Mouse (Mus musculus) heart, embryonic 11.5 days (tissue): Measurements from ENCODE around the gene Maml1. TPM values are rescaled to one million over a fixed set of nuclear protein-coding genes. Genes with fewer than 3 reads are reported as not detected.

ENCODE experiments used
- ATAC-seq: fragments of 200-750 bp; cut with Nextera tagmentation; replicated peaks from 2 replicates; pipeline ENCODE4 v1.8.0; 2017; ENCODE audit warnings: moderate library complexity; ENCODE audit not compliant: insufficient number of reproducible peaks, low FRiP score, low TSS enrichment
- H3K27ac ChIP-seq: fragments of 300-500 bp; sonication (generic); 2 replicates; pipeline ENCODE4 v1.5.1; 2014; ENCODE audit warnings: mild to moderate bottlenecking, low read depth, low read length
- H3K27me3 ChIP-seq: fragments of 300-500 bp; sonication (generic); 2 replicates; pipeline ENCODE4 v1.6.1; 2014; ENCODE audit warnings: mild to moderate bottlenecking, low read length, mixed read lengths; ENCODE audit not compliant: control insufficient read depth, insufficient read depth
- H3K36me3 ChIP-seq: fragments of 300-500 bp; sonication (generic); 2 replicates; pipeline ENCODE4 v1.6.1; 2014; ENCODE audit warnings: mild to moderate bottlenecking, low read length, moderate library complexity, mixed read lengths; ENCODE audit not compliant: control insufficient read depth, insufficient read depth
- H3K4me1 ChIP-seq: fragments of 300-500 bp; sonication (generic); 2 replicates; pipeline ENCODE4 v1.6.1; 2014; ENCODE audit warnings: low read length; ENCODE audit not compliant: control insufficient read depth, insufficient read depth
- H3K4me2 ChIP-seq: fragments of 300-500 bp; sonication (generic); 2 replicates; pipeline ENCODE4 v1.6.1; 2014; ENCODE audit warnings: mild to moderate bottlenecking, moderate library complexity
- H3K4me3 ChIP-seq: fragments of 300-500 bp; sonication (generic); 2 replicates; pipeline ENCODE4 v1.5.1; 2014; ENCODE audit warnings: low read depth, low read length
- H3K9ac ChIP-seq: fragments of 300-500 bp; sonication (generic); 2 replicates; pipeline ENCODE4 v1.6.1; 2014; ENCODE audit warnings: mild to moderate bottlenecking, low read depth, low read length, moderate library complexity
- H3K9me3 ChIP-seq: fragments of 300-500 bp; sonication (generic); replicated peaks from 2 replicates; pipeline ENCODE4 v1.6.1; 2016; ENCODE audit warnings: low read length; ENCODE audit not compliant: control insufficient read depth
- WGBS: fragments of 180-500 bp; shearing (Covaris S2); extraction: QIAGEN DNeasy Blood & Tissue Kit; methylation state at CpG from one replicate; pipeline ENCODE4 v1.1.7; 2014; ENCODE audit not compliant: insufficient replicate concordance; 5-methylcytosine and 5-hydroxymethylcytosine counted together
- polyA plus RNA-seq: library from polyadenylated mRNA; unstranded; fragments of >200 nt; fragmentation: Nextera tagmentation; extraction: Ambion mirVana; gene quantifications from 2 replicates; pipeline ENCODE4 v1.2.1, GENCODE M21; 2014

Maml1 gene
- 5.5 and 5.9 TPM in 2 replicates for polyA plus RNA-seq

DNA sequence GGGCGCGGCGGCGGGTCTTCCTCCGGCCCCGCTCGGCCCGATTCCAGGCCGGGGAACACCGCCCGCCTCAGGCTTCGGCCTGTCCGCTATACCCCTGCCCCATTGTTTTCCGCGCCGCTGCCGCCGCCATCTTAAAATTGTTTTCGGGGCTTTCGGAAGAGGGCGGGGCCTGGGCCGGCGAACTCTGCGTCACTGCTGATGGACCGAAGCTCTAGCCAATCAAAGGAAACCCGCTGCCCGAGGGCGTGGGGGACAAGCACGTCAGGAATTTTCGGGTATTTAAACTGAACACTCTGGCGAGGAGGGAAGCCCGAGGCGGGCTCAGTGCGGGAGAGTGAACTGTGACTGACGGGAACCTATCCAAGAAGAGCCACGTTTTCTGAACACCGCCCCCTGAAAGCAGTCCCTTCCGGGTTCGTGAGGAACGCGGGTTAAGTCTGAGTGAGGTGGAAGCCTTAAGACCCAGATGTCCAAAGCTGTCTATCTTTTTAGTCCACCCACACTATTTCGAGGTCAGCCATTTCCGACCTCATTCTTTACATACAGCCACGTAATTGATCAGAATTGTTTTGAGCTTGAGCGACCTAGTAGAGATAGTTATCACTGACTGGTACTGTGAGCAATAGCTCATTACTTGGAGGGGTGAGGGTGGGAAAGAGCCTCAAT is at the start of gene Maml1:
TSS of gene Maml1 (minus strand) at position 122 of the 666 bp plus-strand sequence.
- Histone ChIP-seq H3K9ac (peak within 1 kb of the TSS; percentile 99), H3K27me3 (no peaks in the 10 kb centered on the region), H3K4me2 (peak within 1 kb of the TSS; percentile 73), H3K4me3 (peak within 1 kb of the TSS; percentile 95), H3K9me3 (no peaks in the 10 kb centered on the region), H3K27ac (peak within 1 kb of the TSS; percentile 99), H3K36me3 (peaks cover 19% of the 10 kb centered on the region), H3K4me1 (peaks cover 14% of the 10 kb centered on the region)
- WGBS, result under 1% methylated on average over 43 of the region's 45 CpGs
- peak; percentile 93 for ATAC-seq

DNA sequence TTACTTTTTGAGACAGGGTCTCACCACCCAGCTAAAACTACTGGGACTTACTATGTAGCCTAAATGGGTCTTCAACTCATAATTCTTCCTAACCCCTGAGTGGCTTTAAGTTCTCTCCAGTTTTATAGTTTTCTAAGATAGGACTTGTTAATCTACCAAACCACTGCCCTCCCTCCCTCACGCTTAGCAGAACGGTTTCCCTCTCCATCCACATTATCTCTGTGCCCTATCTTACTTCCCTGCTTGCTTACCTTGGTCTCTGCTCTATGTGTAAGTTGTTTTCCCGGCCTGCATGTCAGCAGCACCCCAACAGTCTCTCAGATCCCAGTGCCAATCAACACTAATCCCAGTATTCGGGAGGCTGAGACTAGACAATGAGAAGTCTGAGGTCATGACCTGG is 44.8 kb upstream of the Maml1 start:
- Histone ChIP-seq H3K9ac (no peak overlapping the region), H3K4me1 (no peaks in the 10 kb centered on the region), H3K36me3 (no peaks in the 10 kb centered on the region; the same call in 1 of the 2 replicates), H3K27me3 (no peaks in the 10 kb centered on the region), H3K27ac (no peak overlapping the region), H3K4me2 (no peak overlapping the region), H3K4me3 (no peak overlapping the region), H3K9me3 (no peaks in the 10 kb centered on the region)
- no peak for ATAC-seq
- 55% methylated on average over 4 of the region's 4 CpGs for WGBS

DNA sequence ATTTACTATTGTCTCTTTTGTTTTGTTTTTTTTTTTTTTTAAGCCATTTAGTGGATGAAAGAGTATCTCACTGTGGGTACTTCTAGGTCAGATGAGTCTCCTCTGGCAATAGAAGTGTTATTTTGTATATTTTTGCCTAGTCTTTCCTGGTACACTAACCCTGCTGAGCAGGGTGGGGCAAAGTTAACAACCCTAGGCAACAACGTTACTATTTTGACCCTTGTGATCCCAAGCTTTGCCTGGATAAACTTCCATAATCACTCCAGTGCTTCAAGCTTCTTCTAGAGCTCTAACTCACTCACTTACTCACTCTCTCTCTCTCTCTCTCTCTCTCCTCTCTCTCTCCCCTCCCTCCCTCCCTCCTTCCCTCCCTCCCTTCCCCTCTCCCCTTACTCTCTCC is 44.0 kb upstream of the Maml1 start:
- no peaks in the 10 kb centered on the region for H3K4me1 ChIP-seq
- H3K9me3 ChIP-seq, result no peaks in the 10 kb centered on the region
- no peak for ATAC-seq
- H3K36me3 ChIP-seq, result no peaks in the 10 kb centered on the region; the same call in 1 of the 2 replicates
- no peak overlapping the region for H3K4me3 ChIP-seq
- 55% methylated on average over 1 of the region's 1 CpGs for WGBS
- no peak overlapping the region for H3K9ac ChIP-seq
- no peak overlapping the region for H3K27ac ChIP-seq
- H3K27me3 ChIP-seq, result no peaks in the 10 kb centered on the region
- no peak overlapping the region for H3K4me2 ChIP-seq

DNA sequence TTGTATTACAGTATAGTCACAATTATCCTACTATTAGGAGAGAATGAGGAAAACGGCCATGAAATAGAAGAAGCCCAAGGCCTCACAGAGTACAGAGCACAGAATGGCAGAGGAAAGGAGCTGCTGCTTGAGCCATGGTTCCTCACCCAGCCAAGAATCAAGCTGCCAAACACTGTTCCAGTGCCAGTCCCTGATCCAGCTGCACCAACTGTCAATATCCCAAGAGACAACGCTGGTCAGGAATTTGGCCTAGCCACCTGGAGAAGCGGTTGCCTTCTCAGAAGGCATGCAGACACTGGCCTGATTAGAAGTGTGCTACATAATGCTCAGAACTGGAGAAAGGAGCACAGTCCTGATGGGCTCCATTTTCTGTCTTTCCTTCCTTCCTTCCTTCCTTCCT is 41.1 kb upstream of the Maml1 start:
- Histone ChIP-seq H3K9ac (no peak overlapping the region), H3K4me2 (no peak overlapping the region), H3K27ac (no peak overlapping the region), H3K27me3 (no peaks in the 10 kb centered on the region), H3K36me3 (peaks cover 5% of the 10 kb centered on the region), H3K4me3 (no peak overlapping the region), H3K9me3 (no peaks in the 10 kb centered on the region), H3K4me1 (no peaks in the 10 kb centered on the region)
- ATAC-seq, result no peak
- WGBS, result 84% methylated on average over 3 of the region's 3 CpGs

DNA sequence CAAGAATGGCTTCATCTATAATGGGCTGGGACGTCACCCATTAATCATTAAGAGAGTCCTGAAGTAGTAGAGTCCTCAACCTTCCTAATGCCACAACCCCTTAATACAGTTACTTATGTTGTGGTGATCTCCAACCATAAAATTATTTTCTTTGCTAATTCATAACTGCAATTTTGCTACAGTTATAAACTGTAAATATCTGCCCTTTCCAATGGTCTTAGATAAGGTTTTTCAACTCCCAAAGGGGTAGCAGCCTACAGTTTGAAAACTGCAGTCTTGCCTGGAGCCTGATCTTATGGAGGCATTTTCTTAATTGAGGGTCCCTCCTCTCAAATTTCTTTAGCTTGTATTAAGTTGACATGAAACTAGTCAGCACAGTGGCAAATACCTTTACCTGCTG is 37.3 kb upstream of the Maml1 start:
- Histone ChIP-seq H3K4me2 (no peak overlapping the region), H3K9ac (no peak overlapping the region), H3K36me3 (peaks cover 5% of the 10 kb centered on the region), H3K9me3 (no peaks in the 10 kb centered on the region), H3K27me3 (no peaks in the 10 kb centered on the region), H3K4me1 (0 out of 2 replicates have a peak, but pooled peaks cover 1% of the 10 kb centered on the region), H3K27ac (no peak overlapping the region), H3K4me3 (no peak overlapping the region)
- 85% methylated on average over 1 of the region's 1 CpGs for WGBS
- no peak for ATAC-seq

DNA sequence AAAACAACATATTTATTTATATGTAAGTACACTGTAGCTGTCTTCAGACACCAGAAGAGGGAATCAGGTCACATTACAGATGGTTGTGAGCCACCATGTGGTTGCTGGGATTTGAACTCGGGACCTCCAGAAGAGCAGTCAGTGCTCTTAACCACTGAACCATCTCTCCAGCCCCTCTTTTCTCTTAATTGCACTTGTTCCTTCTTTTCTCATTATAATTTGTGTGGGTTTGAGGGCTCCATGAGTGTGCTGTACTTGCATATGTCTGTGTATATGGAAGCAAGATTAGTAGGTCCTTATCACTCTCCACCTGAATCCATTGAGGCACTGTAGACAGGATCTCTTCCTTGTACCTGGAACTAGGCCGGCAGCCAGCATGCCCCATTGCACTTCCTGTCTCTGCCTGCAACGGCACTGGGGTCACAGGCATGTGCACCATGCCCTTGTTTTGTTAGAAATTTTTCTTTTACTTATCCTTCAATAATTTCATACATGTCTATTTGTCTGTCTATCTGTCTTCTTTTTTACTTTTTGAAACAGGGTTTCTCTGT is 36.0 kb upstream of the Maml1 start:
- H3K4me1 ChIP-seq, result peaks cover 8% of the 10 kb centered on the region
- no peaks in the 10 kb centered on the region for H3K9me3 ChIP-seq
- no peak for ATAC-seq
- H3K36me3 ChIP-seq, result peaks cover 5% of the 10 kb centered on the region
- no peak overlapping the region for H3K4me2 ChIP-seq
- H3K27ac ChIP-seq, result no peak overlapping the region
- H3K27me3 ChIP-seq, result no peaks in the 10 kb centered on the region
- no peak overlapping the region for H3K9ac ChIP-seq
- H3K4me3 ChIP-seq, result no peak overlapping the region
- WGBS, result 79% methylated on average over 3 of the region's 3 CpGs

DNA sequence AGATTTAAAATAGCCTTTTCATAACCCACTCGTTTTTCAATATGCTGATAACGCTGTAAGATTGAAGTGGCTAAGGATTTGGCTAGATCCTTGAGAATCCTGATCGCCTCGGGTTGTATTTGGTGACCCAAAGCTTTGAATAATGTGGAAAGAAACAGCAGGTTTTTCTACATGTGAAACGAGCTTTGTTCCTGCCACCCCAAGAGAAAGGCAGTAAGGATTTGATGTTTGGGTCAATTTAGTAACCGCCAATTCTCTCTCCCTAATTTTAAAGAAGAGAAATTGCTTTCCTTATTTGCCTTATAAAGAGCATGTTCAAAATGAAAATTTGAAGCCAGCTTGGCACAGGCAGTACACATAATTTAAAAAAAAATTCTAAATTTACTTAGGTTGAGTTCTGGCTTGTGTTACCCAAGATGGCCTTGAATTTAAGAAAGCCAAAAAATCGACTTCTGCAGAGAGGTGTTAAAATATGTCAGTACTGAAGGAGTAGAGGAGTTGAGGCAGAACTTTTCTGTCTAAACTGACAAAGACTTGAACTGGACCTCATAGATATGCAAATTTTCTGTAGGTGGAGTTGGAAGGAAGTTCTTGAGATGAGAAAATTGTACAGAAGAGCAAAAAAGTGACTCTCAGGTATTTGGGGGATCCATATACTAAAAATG is 34.3 kb upstream of the Maml1 start:
- H3K4me2 ChIP-seq, result peak overlapping the region; percentile 80
- no peaks in the 10 kb centered on the region for H3K9me3 ChIP-seq
- peak overlapping the region; percentile 94 for H3K27ac ChIP-seq
- ATAC-seq, result no peak
- H3K9ac ChIP-seq, result peak overlapping the region; percentile 93
- no peaks in the 10 kb centered on the region for H3K27me3 ChIP-seq
- H3K4me1 ChIP-seq, result peaks cover 23% of the 10 kb centered on the region
- peak overlapping the region; percentile 97 for H3K4me3 ChIP-seq
- 8% methylated on average over 7 of the region's 7 CpGs for WGBS
- H3K36me3 ChIP-seq, result peaks cover 5% of the 10 kb centered on the region

DNA sequence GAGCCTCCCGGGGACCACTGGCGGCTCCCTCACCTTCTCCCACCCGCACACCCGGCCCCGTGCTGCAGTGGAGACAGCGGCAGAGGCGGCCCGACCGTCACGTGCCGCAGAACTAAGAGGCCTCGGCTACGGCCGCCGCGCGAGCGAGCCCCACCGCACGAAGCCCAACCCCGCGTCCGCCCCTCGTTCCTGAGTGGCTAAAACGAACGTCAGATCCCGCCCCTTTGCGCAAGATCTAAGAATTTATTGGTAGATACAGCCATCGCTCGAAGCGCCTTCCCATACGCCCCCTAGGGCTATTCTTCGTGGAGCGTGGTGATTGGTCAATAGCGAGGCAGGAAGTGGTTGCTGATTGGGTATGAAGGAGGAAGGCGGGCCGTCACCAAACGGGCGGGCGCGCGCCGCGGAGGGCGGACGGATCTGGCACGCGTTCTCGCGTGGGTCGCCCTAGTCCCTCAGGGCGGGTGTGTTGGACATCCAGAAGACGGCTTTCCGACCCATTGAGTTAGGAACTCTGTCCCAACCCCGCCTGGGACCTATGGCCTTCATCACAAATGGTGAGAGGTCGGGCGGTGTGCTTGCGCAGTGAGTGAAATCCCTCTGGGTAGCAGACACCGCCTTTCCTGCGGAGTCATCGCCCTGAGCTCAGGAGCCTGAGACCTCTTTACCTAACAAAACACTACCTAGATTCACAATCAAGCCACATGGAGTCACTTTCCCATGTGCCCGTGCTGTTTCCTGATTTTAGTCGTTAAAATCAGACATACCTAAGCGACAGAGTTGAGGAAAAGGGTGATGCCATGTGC is 33.6 kb upstream of the Maml1 start, which contains the start of gene Canx:
TSS of gene Canx (minus strand) at position 178 of the 806 bp plus-strand sequence.
- peak within 1 kb of the TSS; percentile 92 for H3K4me2 ChIP-seq
- peaks cover 23% of the 10 kb centered on the region for H3K4me1 ChIP-seq
- H3K36me3 ChIP-seq, result peaks cover 5% of the 10 kb centered on the region
- peak; percentile 95 for ATAC-seq
- peak within 1 kb of the TSS; percentile 97 for H3K4me3 ChIP-seq
- H3K27ac ChIP-seq, result peak within 1 kb of the TSS; percentile 94
- no peaks in the 10 kb centered on the region for H3K9me3 ChIP-seq
- no peaks in the 10 kb centered on the region for H3K27me3 ChIP-seq
- WGBS, result under 1% methylated on average over 64 of the region's 64 CpGs
- peak within 1 kb of the TSS; percentile 99 for H3K9ac ChIP-seq
